Mouse (Mus musculus) ES-Bruce4 (cell line): ENCODE measurements around the gene Cxcl17.

ENCODE experiments used
- CTCF ChIP-seq: IDR thresholded peaks from one replicate; pipeline ENCODE4 v1.8.1; 2011; ENCODE audit warnings: low read depth, low read length
- POLR2A ChIP-seq: IDR thresholded peaks from one replicate; pipeline ENCODE4 v1.8.1; 2011; ENCODE audit warnings: low read length; ENCODE audit not compliant: insufficient read depth

GRCm38 (mm10) chr7:25436704-25437103, 24.0 kb upstream of the Cxcl17 start:
- TF ChIP-seq CTCF (no peak), POLR2A (no peak)
